Mouse (Mus musculus) Patski (cell line): ENCODE data around the gene Ube2q1. TPM values are rescaled to one million over a fixed set of nuclear protein-coding genes. Genes with fewer than 3 reads are reported as not detected.

Experiments
- ATAC-seq: fragments of 100-300 bp; one replicate; pipeline ENCODE4 v1.8.0; 2021
- CTCF ChIA-PET: fragments of 350-600 bp; sonication (Branson Sonifier 250); formaldehyde crosslinking; loops from one replicate; lab custom pipeline; 2022; ENCODE audit warnings: inconsistent platforms; lab: Charles Lee
- POLR2A ChIA-PET: fragments of 350-600 bp; sonication (Branson Sonifier 250); formaldehyde crosslinking; loops from one replicate; lab custom pipeline; 2022; ENCODE audit warnings: antibody characterized with exemption, inconsistent platforms; lab: Charles Lee
- DNase-seq: peaks from one replicate; pipeline ENCODE4 v3.0.0-alpha.2; 2011; ENCODE audit warnings: low read depth, low spot score
- H3K27me3 ChIP-seq: fragments of 371-371 bp; one replicate; pipeline ENCODE4 v1.5.1; 2021
- CTCF ChIP-seq: fragments of 100-300 bp; IDR thresholded peaks from one replicate; pipeline ENCODE4 v1.5.1; 2021
- in situ Hi-C: fragments of 300-500 bp; cut with MboI; formaldehyde crosslinking; loops from 3 replicates; pipeline ENCODE4 v1.11.1; 2018; ENCODE audit warnings: low pct_unique_long_range_greater_than_20kb, mixed read lengths
- polyA plus RNA-seq: library from polyadenylated mRNA; unstranded; gene quantifications from one replicate; pipeline ENCODE4 v1.2.3, GENCODE M21; 2021

Gene Ube2q1
- polyA plus RNA-seq, 1 experiment from 2014 or later, result 147 TPM

GRCm38 (mm10) chr3:89830815-89831591 is 57.6 kb downstream of the Ube2q1 start, which contains the start of gene She:
She (plus strand) TSS chr3:89831370.
- peaks cover 72% of the 10 kb centered on the region for H3K27me3 ChIP-seq
- ChIA-PET POLR2A (no interaction called here), CTCF (interaction anchor here (1.2 to 1.6 kb wide), 2 partner anchors 12 to 27 kb away, joined by 3 to 4 read pairs; no protein-coding TSS in a partner anchor)
- no peak for TF ChIP-seq CTCF
- ATAC-seq (no peak), DNase-seq (no peak)
- in situ Hi-C loops, result no loop called here

Other genes with a start within 250 kb of the Ube2q1 start
- gene Adar, start 58.6 kb upstream of the Ube2q1 start, polyA plus RNA-seq, result 39.0 TPM
- gene Chrnb2, start 9.0 kb upstream of the Ube2q1 start, polyA plus RNA-seq, result 1.5 TPM
- gene She, start 57.8 kb downstream of the Ube2q1 start, polyA plus RNA-seq, result 0.03 TPM
- 2.6 TPM for gene Il6ra, start 139.6 kb downstream of the Ube2q1 start, polyA plus RNA-seq
- gene Atp8b2, start 189.9 kb downstream of the Ube2q1 start, polyA plus RNA-seq, result 52.0 TPM
- gene Hax1, start 225.2 kb downstream of the Ube2q1 start, polyA plus RNA-seq, result 205 TPM